Mouse (Mus musculus): ENCODE results near the gene Slc4a8.

DNA sequence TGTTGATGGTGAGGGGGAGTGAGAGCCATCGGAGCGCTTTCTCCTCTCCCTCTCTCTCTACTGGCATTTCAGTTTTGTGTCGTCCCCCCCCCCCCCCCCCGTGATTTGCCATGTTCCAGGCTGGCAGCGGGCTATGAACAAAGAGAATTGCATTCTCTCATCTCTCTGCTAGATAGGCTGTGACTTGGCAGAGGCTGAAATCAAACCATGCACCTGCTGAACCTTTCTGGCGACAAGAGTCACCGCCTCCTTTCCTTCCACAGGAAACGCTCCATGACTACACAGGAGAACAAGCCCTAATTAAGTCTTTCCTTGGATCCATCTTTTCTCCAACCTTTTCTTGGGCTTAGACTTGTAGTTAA is 6.1 kb upstream of the Slc4a8 start:
- no peak for TF ChIP-seq CTCF (IDR thresholded peaks at IDR 0.05; ENCODE audit: low read depth)
- no peak for TF ChIP-seq EP300 (IDR thresholded peaks at IDR 0.05; ENCODE audit: low read depth)

All from liver, postnatal 0 days (tissue).